Mouse (Mus musculus): ENCODE results near the gene Susd4. TPM values are rescaled to one million over a fixed set of nuclear protein-coding genes. Genes with fewer than 3 reads are reported as not detected.

The Susd4 gene
- polyA plus RNA-seq, 1 experiment from 2014 or later = 19.4 TPM

DNA sequence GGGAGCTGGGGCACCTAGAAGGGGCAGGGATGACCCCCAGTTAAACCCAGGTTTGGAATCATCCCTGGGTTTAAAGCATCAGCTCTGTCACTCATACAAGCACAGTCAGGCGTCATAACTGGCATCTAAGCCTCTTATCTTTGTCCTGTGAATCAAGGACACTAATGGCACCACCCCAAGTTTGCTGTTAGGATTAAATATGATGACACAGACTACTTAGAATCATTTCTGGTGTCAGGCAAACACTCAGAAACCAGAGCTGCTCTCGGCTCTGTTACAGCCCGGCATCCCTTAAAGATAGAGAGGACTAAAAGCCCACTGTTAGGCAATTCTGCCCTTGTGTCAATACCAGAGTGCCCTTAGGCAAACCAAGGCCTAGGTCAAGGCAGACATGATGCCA lies 139.2 kb downstream of the Susd4 start:
- no peak overlapping the region for H3K4me3 ChIP-seq
- H3K4me1 ChIP-seq = peaks cover 4% of the 10 kb centered on the region
- H3K27me3 ChIP-seq = no peaks in the 10 kb centered on the region
- 78% methylated on average over 3 of the region's 3 CpGs for WGBS
- H3K27ac ChIP-seq = no peak overlapping the region
- H3K9me3 ChIP-seq = no peaks in the 10 kb centered on the region
- H3K36me3 ChIP-seq = no peaks in the 10 kb centered on the region
- ATAC-seq (ENCODE audit: insufficient number of reproducible peaks, insufficient read depth, low FRiP score, low TSS enrichment, low read depth) = no peak
- H3K4me2 ChIP-seq = no peak overlapping the region
- H3K9ac ChIP-seq = no peak overlapping the region

DNA sequence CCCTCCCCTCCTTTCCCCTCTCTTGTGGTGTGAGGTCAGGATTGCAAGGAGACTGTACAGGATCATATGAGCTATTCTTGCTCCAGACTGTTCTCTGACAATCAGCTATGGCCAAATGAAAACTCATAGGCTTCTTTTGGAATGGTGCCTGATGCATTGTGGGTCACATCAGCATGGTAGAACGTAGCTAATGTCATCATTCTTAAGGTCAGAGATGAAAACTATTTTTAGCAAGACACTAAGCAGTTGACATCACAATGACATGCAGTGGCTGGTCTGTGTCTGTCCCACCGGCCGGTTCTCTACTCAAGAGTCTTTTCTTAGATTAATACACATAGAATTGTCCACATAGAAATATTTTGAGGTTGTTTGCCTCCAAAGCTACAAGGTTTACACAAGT lies 142.0 kb downstream of the Susd4 start:
- no peak overlapping the region for H3K9ac ChIP-seq
- no peaks in the 10 kb centered on the region for H3K36me3 ChIP-seq
- H3K4me2 ChIP-seq = no peak overlapping the region
- whole genome bisulfite sequencing = 84% methylated on average over 3 of the region's 3 CpGs
- no peak for ATAC-seq (ENCODE audit: insufficient number of reproducible peaks, insufficient read depth, low FRiP score, low TSS enrichment, low read depth)
- no peak overlapping the region for H3K4me3 ChIP-seq
- peaks cover 18% of the 10 kb centered on the region for H3K4me1 ChIP-seq
- no peak overlapping the region for H3K27ac ChIP-seq
- H3K9me3 ChIP-seq = no peaks in the 10 kb centered on the region
- peaks cover 4% of the 10 kb centered on the region; the same call in 1 of the 2 replicates for H3K27me3 ChIP-seq

GRCm38 (mm10) chr1:182908050-182909036 lies 144.7 kb downstream of the Susd4 start:
- peaks cover 4% of the 10 kb centered on the region; the same call in 1 of the 2 replicates for H3K9me3 ChIP-seq
- H3K27me3 ChIP-seq = peaks cover 4% of the 10 kb centered on the region; the same call in 1 of the 2 replicates
- 16% methylated on average over 14 of the region's 14 CpGs for WGBS
- H3K4me2 ChIP-seq = peak overlapping the region; percentile 41
- no peak overlapping the region for H3K4me3 ChIP-seq
- peak; percentile 76; the same call in 1 of the 2 replicates for ATAC-seq (ENCODE audit: insufficient number of reproducible peaks, insufficient read depth, low FRiP score, low TSS enrichment, low read depth)
- peaks cover 18% of the 10 kb centered on the region for H3K4me1 ChIP-seq
- H3K27ac ChIP-seq = 0 out of 2 replicates have a peak overlapping the region, but pooled peaks have one; percentile 39
- H3K9ac ChIP-seq = 0 out of 2 replicates have a peak overlapping the region, but pooled peaks have one; percentile 16
- H3K36me3 ChIP-seq = no peaks in the 10 kb centered on the region

GRCm38 (mm10) chr1:182909066-182909465 lies 145.4 kb downstream of the Susd4 start:
- Histone ChIP-seq H3K4me3 (no peak overlapping the region), H3K4me2 (no peak overlapping the region), H3K9me3 (peaks cover 4% of the 10 kb centered on the region; the same call in 1 of the 2 replicates), H3K27me3 (peaks cover 4% of the 10 kb centered on the region; the same call in 1 of the 2 replicates), H3K4me1 (peaks cover 18% of the 10 kb centered on the region), H3K27ac (no peak overlapping the region), H3K9ac (0 out of 2 replicates have a peak overlapping the region, but pooled peaks have one; percentile 16), H3K36me3 (no peaks in the 10 kb centered on the region)
- no peak for ATAC-seq (ENCODE audit: insufficient number of reproducible peaks, insufficient read depth, low FRiP score, low TSS enrichment, low read depth)
- WGBS = 44% methylated on average over 3 of the region's 3 CpGs

DNA sequence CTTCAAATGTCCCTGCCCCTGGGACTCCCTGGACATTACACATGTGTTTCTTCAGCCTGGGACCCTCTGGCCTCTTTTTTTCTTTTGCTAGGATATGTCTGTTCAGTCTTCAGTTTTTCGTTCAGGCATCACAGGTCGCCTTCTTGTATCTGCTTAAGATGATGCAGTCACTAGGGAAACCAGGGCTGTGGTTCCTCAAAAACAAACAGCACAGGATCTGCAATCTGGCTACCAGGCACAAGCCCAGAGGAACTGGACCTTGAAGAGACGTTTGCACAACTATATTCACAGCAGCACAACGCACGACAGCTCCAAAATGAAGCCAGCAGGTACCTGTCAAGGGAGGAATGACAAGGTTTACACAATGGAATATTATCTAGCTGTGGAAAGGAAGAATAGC lies 145.9 kb downstream of the Susd4 start:
- H3K4me2 ChIP-seq = no peak overlapping the region
- peaks cover 4% of the 10 kb centered on the region; the same call in 1 of the 2 replicates for H3K9me3 ChIP-seq
- no peaks in the 10 kb centered on the region for H3K36me3 ChIP-seq
- H3K4me3 ChIP-seq = no peak overlapping the region
- H3K27ac ChIP-seq = no peak overlapping the region
- peaks cover 4% of the 10 kb centered on the region; the same call in 1 of the 2 replicates for H3K27me3 ChIP-seq
- peaks cover 18% of the 10 kb centered on the region for H3K4me1 ChIP-seq
- WGBS = 81% methylated on average over 5 of the region's 5 CpGs
- ATAC-seq (ENCODE audit: insufficient number of reproducible peaks, insufficient read depth, low FRiP score, low TSS enrichment, low read depth) = no peak
- no peak overlapping the region for H3K9ac ChIP-seq

DNA sequence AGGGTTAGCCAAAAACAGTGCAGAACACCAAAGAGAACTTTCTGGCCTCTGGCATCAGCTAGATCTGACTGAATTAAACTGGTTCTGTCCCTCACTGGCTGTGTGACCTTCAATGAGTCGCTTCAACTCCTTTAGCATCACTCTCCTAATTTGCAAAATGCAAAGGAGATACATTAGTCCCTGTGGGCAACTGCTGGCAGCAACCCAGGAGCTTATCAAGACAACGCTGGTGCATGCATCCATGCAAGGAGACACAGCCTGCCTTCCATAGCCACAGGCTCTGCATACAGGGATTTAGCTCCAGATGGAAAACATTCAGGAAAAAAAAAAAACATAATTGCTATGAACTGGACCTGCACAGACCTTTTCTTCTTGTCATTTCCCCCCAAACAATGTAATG lies 148.9 kb downstream of the Susd4 start:
- H3K27ac ChIP-seq = no peak overlapping the region
- 63% methylated on average over 2 of the region's 2 CpGs for WGBS
- H3K27me3 ChIP-seq = peaks cover 4% of the 10 kb centered on the region; the same call in 1 of the 2 replicates
- H3K4me3 ChIP-seq = no peak overlapping the region
- H3K4me1 ChIP-seq = peaks cover 15% of the 10 kb centered on the region
- H3K9ac ChIP-seq = no peak overlapping the region
- no peaks in the 10 kb centered on the region for H3K36me3 ChIP-seq
- H3K9me3 ChIP-seq = peaks cover 4% of the 10 kb centered on the region; the same call in 1 of the 2 replicates
- no peak for ATAC-seq (ENCODE audit: insufficient number of reproducible peaks, insufficient read depth, low FRiP score, low TSS enrichment, low read depth)
- H3K4me2 ChIP-seq = no peak overlapping the region

- Histone ChIP-seq H3K27me3 (no peaks in the 10 kb centered on the region), H3K9me3 (peaks cover 4% of the 10 kb centered on the region; the same call in 1 of the 2 replicates), H3K4me3 (no peak overlapping the region), H3K9ac (no peak overlapping the region), H3K4me1 (peaks cover 11% of the 10 kb centered on the region; the same call in 1 of the 2 replicates), H3K36me3 (no peaks in the 10 kb centered on the region), H3K4me2 (no peak overlapping the region), H3K27ac (no peak overlapping the region)
- 85% methylated on average over 4 of the region's 4 CpGs for WGBS
- no peak for ATAC-seq (ENCODE audit: insufficient number of reproducible peaks, insufficient read depth, low FRiP score, low TSS enrichment, low read depth)
Observed at GRCm38 (mm10) chr1:182914121-182914908, 150.7 kb downstream of the Susd4 start.

DNA sequence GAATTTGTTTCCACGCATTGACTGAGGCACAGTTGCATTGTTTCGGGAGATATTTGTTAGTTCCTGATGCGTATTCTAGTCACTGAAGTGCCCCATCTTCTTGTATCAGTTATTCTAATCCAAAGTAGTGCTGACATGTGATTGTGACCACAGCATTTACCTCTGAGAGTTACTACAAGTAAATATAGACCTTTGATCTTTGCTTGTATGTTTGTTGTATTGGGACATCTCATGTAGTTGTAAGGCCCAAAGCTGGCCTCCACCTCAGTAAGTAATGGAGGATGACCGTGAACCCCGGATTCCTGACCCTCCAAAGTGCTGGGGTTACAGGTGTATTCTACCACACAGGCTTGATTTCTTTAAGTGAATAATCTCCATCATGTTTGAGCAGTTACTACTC lies 152.5 kb downstream of the Susd4 start:
- Histone ChIP-seq H3K4me2 (no peak overlapping the region), H3K27me3 (no peaks in the 10 kb centered on the region), H3K36me3 (no peaks in the 10 kb centered on the region), H3K27ac (no peak overlapping the region), H3K4me1 (peaks cover 14% of the 10 kb centered on the region; the same call in 1 of the 2 replicates), H3K9me3 (peaks cover 4% of the 10 kb centered on the region; the same call in 1 of the 2 replicates), H3K9ac (no peak overlapping the region), H3K4me3 (no peak overlapping the region)
- ATAC-seq (ENCODE audit: insufficient number of reproducible peaks, insufficient read depth, low FRiP score, low TSS enrichment, low read depth) = no peak
- WGBS = 91% methylated on average over 5 of the region's 5 CpGs

- H3K27me3 ChIP-seq = no peaks in the 10 kb centered on the region
- H3K27ac ChIP-seq = no peak overlapping the region
- peaks cover 14% of the 10 kb centered on the region; the same call in 1 of the 2 replicates for H3K4me1 ChIP-seq
- no peak overlapping the region for H3K4me3 ChIP-seq
- 41% methylated on average over 8 of the region's 8 CpGs for WGBS
- ATAC-seq (ENCODE audit: insufficient number of reproducible peaks, insufficient read depth, low FRiP score, low TSS enrichment, low read depth) = no peak
- no peaks in the 10 kb centered on the region for H3K36me3 ChIP-seq
- H3K4me2 ChIP-seq = no peak overlapping the region
- no peak overlapping the region for H3K9ac ChIP-seq
- H3K9me3 ChIP-seq = no peaks in the 10 kb centered on the region
Observed at GRCm38 (mm10) chr1:182918718-182919346, 155.2 kb downstream of the Susd4 start.

DNA sequence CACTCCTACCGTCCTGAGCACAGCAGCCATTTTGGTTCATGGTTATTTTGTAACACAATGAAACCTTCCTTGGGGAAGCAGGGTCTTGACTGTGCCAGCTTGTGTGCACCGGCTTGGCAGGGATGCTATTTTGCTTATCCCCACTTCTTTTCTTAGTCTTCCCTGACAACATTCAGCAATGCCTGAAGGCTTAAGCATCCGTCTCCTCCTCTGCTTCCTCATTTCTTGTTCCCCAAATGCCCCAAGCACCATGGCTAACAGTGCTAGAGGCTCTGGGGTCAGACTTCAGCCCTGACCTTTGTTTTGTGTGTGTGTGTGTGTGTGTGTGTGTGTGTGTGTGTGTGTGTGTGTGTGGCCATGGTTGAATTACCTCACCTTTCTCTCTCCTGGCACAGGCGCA lies 159.2 kb downstream of the Susd4 start:
- Histone ChIP-seq H3K9ac (no peak overlapping the region), H3K36me3 (no peaks in the 10 kb centered on the region), H3K27me3 (no peaks in the 10 kb centered on the region), H3K9me3 (no peaks in the 10 kb centered on the region), H3K4me1 (peaks cover 14% of the 10 kb centered on the region; the same call in 1 of the 2 replicates), H3K27ac (no peak overlapping the region), H3K4me3 (no peak overlapping the region), H3K4me2 (no peak overlapping the region)
- ATAC-seq (ENCODE audit: insufficient number of reproducible peaks, insufficient read depth, low FRiP score, low TSS enrichment, low read depth) = no peak
- WGBS = 58% methylated on average over 4 of the region's 4 CpGs

GRCm38 (mm10) chr1:182926465-182926864 lies 162.8 kb downstream of the Susd4 start:
- no peak overlapping the region for H3K9ac ChIP-seq
- H3K9me3 ChIP-seq = no peaks in the 10 kb centered on the region
- no peaks in the 10 kb centered on the region for H3K27me3 ChIP-seq
- no peaks in the 10 kb centered on the region for H3K36me3 ChIP-seq
- H3K4me2 ChIP-seq = no peak overlapping the region
- no peak overlapping the region for H3K4me3 ChIP-seq
- H3K27ac ChIP-seq = no peak overlapping the region
- 91% methylated on average over 6 of the region's 6 CpGs for WGBS
- H3K4me1 ChIP-seq = no peaks in the 10 kb centered on the region
- no peak for ATAC-seq (ENCODE audit: insufficient number of reproducible peaks, insufficient read depth, low FRiP score, low TSS enrichment, low read depth)

Measured in embryonic facial prominence, embryonic 13.5 days (tissue).